Mouse (Mus musculus) liver, embryonic 14.5 days (tissue): Measurements from ENCODE around the gene Klrg1.

Experiments used
- CTCF ChIP-seq: IDR thresholded peaks from 2 replicates; pipeline ENCODE4 v1.5.1; 2016; ENCODE audit warnings: antibody characterized with exemption, low read depth, control low read depth
- EP300 ChIP-seq: IDR thresholded peaks from 2 replicates; pipeline ENCODE4 v1.6.1; 2016; ENCODE audit warnings: antibody characterized with exemption, low read depth

GRCm38 (mm10) chr6:122306707-122307106 is 24.0 kb upstream of the Klrg1 start:
- TF ChIP-seq EP300, result no peak
- no peak for TF ChIP-seq CTCF
